Mouse (Mus musculus) olfactory bulb, adult 2 months (tissue): Measurements from ENCODE around the gene Mbd5.

ENCODE experiments used
- CTCF ChIP-seq: fragments of 200-500 bp; IDR thresholded peaks from 2 replicates; pipeline ENCODE4 v1.5.1; 2012; ENCODE audit warnings: low read depth, mild to moderate bottlenecking, low read length, moderate library complexity; ENCODE audit not compliant: insufficient read depth
- POLR2A ChIP-seq: fragments of 200-500 bp; IDR thresholded peaks from 2 replicates; pipeline ENCODE4 v1.6.1; 2012; ENCODE audit warnings: mild to moderate bottlenecking, low read depth, low read length, moderate library complexity; ENCODE audit not compliant: insufficient read depth

GRCm38 (mm10) chr2:49276017-49276722, 326.9 kb downstream of the Mbd5 start:
- TF ChIP-seq POLR2A (no peak), CTCF (no peak)
